Mouse (Mus musculus) brain, embryonic 14.5 days (tissue): Measurements from ENCODE around the gene Gm29427.

ENCODE experiments used
- CTCF ChIP-seq: fragments of 200-500 bp; IDR thresholded peaks from 2 replicates; pipeline ENCODE4 v1.5.1; 2012; ENCODE audit warnings: inconsistent platforms, mild to moderate bottlenecking, moderate library complexity, borderline replicate concordance; ENCODE audit not compliant: insufficient read depth, insufficient read length; ENCODE audit errors: extremely low read depth
- POLR2A ChIP-seq: fragments of 200-500 bp; IDR thresholded peaks from 2 replicates; pipeline ENCODE4 v1.6.1; 2012; ENCODE audit warnings: mild to moderate bottlenecking, inconsistent platforms, borderline replicate concordance; ENCODE audit not compliant: poor library complexity, insufficient read depth, insufficient read length, severe bottlenecking; ENCODE audit errors: extremely low read depth

DNA sequence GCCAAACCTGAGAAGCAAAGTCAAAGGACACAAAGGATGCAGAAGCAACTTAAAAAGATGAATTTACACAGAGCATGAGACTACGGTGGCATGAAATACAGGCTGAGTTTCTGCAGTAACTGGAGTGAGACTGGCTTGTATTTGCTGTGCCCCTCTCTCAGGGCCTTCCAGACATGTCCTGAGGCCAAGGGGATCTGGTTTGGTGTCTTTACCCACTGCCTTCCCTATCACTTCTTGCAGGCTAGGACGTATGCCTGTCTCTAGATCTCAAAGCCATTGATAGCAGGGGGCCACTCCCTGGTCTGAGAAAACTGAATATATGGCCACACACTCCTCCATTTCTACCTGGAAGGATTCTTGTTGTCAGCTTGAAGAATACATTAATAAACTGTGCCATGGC, 28.6 kb upstream of the Gm29427 start:
- TF ChIP-seq POLR2A: no peak
- no peak for TF ChIP-seq CTCF
